Mouse (Mus musculus): ENCODE results near the gene Cbx7. TPM values are rescaled to one million over a fixed set of nuclear protein-coding genes. Genes with fewer than 3 reads are reported as not detected.
"Not testable (repeated sequence)": the region's sequence is repeated elsewhere in the genome, so short reads cannot be mapped to it uniquely, and the experiment has no call there.

The Cbx7 gene
- polyA plus RNA-seq, 1 experiment from 2014 or later, result 1.3 TPM

GRCm38 (mm10) chr15:79911339-79911738 lies 59.6 kb downstream of the Cbx7 start:
- Histone ChIP-seq H3K4me1 (ENCODE audit: control insufficient read depth, insufficient read depth, low read length) (no peaks in the 10 kb centered on the region), H3K4me2 (ENCODE audit: low read depth, low read length) (no peak overlapping the region), H3K9ac (replicated peaks; ENCODE audit: low read length) (no peak overlapping the region), H3K36me3 (replicated peaks; ENCODE audit: control insufficient read depth, insufficient read depth, low read depth, low read length) (no peaks in the 10 kb centered on the region), H3K4me3 (ENCODE audit: low read depth, low read length) (no peak overlapping the region), H3K27ac (replicated peaks; ENCODE audit: low read depth, low read length) (no peak overlapping the region), H3K27me3 (ENCODE audit: control insufficient read depth, insufficient read depth, low read length) (no peaks in the 10 kb centered on the region), H3K9me3 (replicated peaks; ENCODE audit: control insufficient read depth, low read length) (no peaks in the 10 kb centered on the region)
- WGBS, result 88% methylated on average over 8 of the region's 8 CpGs
- ATAC-seq (replicated peaks; ENCODE audit: insufficient number of reproducible peaks, low FRiP score, low TSS enrichment, low read depth) (no peak), DNase-seq (ENCODE audit: low spot score) (no peak)

GRCm38 (mm10) chr15:79910812-79911211 lies 60.1 kb downstream of the Cbx7 start:
- 69% methylated on average over 1 of the region's 1 CpGs for WGBS
- DNase-seq (ENCODE audit: low spot score); H3K27ac ChIP-seq (replicated peaks; ENCODE audit: low read depth, low read length); H3K4me3 ChIP-seq (ENCODE audit: low read depth, low read length); H3K36me3 ChIP-seq (replicated peaks; ENCODE audit: control insufficient read depth, insufficient read depth, low read depth, low read length); H3K9me3 ChIP-seq (replicated peaks; ENCODE audit: control insufficient read depth, low read length); H3K27me3 ChIP-seq (ENCODE audit: control insufficient read depth, insufficient read depth, low read length); ATAC-seq (replicated peaks; ENCODE audit: insufficient number of reproducible peaks, low FRiP score, low TSS enrichment, low read depth); H3K4me1 ChIP-seq (ENCODE audit: control insufficient read depth, insufficient read depth, low read length); H3K9ac ChIP-seq (replicated peaks; ENCODE audit: low read length); H3K4me2 ChIP-seq (ENCODE audit: low read depth, low read length): not testable (repeated sequence)

DNA sequence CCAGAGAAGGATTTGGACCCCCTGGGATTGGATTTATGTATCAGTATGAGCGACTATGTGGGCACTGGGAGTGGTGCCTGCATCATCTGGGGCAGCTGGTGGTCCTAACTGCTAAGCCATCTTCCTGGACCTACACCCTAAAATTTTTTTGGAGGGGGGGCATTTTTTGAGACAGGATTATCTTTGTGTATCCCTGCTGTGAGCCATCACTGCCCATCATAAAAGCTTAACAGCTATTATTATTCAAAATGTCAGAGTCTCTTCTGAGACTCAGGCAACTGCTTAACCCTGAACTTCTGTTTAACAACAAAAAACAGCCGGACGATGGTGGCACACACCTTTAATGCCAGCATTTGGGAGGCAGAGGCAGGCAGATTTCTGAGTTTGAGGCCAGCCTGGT lies 61.9 kb downstream of the Cbx7 start:
- not testable (repeated sequence) for H3K9me3 ChIP-seq (replicated peaks; ENCODE audit: control insufficient read depth, low read length); H3K4me2 ChIP-seq (ENCODE audit: low read depth, low read length); H3K27ac ChIP-seq (replicated peaks; ENCODE audit: low read depth, low read length); H3K36me3 ChIP-seq (replicated peaks; ENCODE audit: control insufficient read depth, insufficient read depth, low read depth, low read length); ATAC-seq (replicated peaks; ENCODE audit: insufficient number of reproducible peaks, low FRiP score, low TSS enrichment, low read depth); H3K4me1 ChIP-seq (ENCODE audit: control insufficient read depth, insufficient read depth, low read length); H3K4me3 ChIP-seq (ENCODE audit: low read depth, low read length); DNase-seq (ENCODE audit: low spot score); H3K9ac ChIP-seq (replicated peaks; ENCODE audit: low read length); H3K27me3 ChIP-seq (ENCODE audit: control insufficient read depth, insufficient read depth, low read length)
- WGBS, result 90% methylated on average over 3 of the region's 3 CpGs

DNA sequence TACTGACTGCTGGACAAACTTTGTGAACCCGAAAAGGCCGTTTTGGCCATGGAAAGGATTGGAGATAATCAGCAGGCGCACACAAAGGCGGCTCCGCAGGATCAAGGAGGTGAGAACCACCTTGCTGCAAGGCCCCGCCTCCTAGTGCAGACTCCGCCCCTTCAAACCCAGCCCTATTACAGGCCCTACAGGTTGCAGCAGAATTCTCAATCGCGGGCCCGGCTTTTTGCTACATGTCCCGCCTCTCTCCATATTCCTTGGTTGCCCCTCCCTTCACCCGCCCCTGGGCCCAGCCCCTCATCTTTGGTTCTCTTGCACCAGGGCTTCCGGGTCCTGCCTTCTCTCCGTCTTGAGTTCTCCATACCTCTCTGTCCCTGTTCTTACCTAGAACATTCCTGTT lies 64.1 kb downstream of the Cbx7 start:
- no peak overlapping the region for H3K4me3 ChIP-seq (ENCODE audit: low read depth, low read length)
- H3K27me3 ChIP-seq (ENCODE audit: control insufficient read depth, insufficient read depth, low read length), result no peaks in the 10 kb centered on the region
- WGBS, result 46% methylated on average over 14 of the region's 14 CpGs
- no peak for ATAC-seq (replicated peaks; ENCODE audit: insufficient number of reproducible peaks, low FRiP score, low TSS enrichment, low read depth)
- H3K4me1 ChIP-seq (ENCODE audit: control insufficient read depth, insufficient read depth, low read length), result no peaks in the 10 kb centered on the region
- H3K4me2 ChIP-seq (ENCODE audit: low read depth, low read length), result no peak overlapping the region
- no peak for DNase-seq (ENCODE audit: low spot score)
- no peaks in the 10 kb centered on the region for H3K9me3 ChIP-seq (replicated peaks; ENCODE audit: control insufficient read depth, low read length)
- H3K9ac ChIP-seq (replicated peaks; ENCODE audit: low read length), result no peak overlapping the region
- no peak overlapping the region for H3K27ac ChIP-seq (replicated peaks; ENCODE audit: low read depth, low read length)
- no peaks in the 10 kb centered on the region for H3K36me3 ChIP-seq (replicated peaks; ENCODE audit: control insufficient read depth, insufficient read depth, low read depth, low read length)

GRCm38 (mm10) chr15:79905211-79905610 lies 65.7 kb downstream of the Cbx7 start:
- WGBS, result 76% methylated on average over 12 of the region's 12 CpGs
- H3K36me3 ChIP-seq (replicated peaks; ENCODE audit: control insufficient read depth, insufficient read depth, low read depth, low read length), result no peaks in the 10 kb centered on the region
- no peak overlapping the region for H3K9ac ChIP-seq (replicated peaks; ENCODE audit: low read length)
- no peaks in the 10 kb centered on the region for H3K27me3 ChIP-seq (ENCODE audit: control insufficient read depth, insufficient read depth, low read length)
- no peaks in the 10 kb centered on the region for H3K4me1 ChIP-seq (ENCODE audit: control insufficient read depth, insufficient read depth, low read length)
- no peak for ATAC-seq (replicated peaks; ENCODE audit: insufficient number of reproducible peaks, low FRiP score, low TSS enrichment, low read depth)
- no peaks in the 10 kb centered on the region for H3K9me3 ChIP-seq (replicated peaks; ENCODE audit: control insufficient read depth, low read length)
- no peak overlapping the region for H3K4me2 ChIP-seq (ENCODE audit: low read depth, low read length)
- DNase-seq (ENCODE audit: low spot score), result no peak
- no peak overlapping the region for H3K4me3 ChIP-seq (ENCODE audit: low read depth, low read length)
- no peak overlapping the region for H3K27ac ChIP-seq (replicated peaks; ENCODE audit: low read depth, low read length)

- WGBS, result 84% methylated on average over 11 of the region's 11 CpGs
- not testable (repeated sequence) for ATAC-seq (replicated peaks; ENCODE audit: insufficient number of reproducible peaks, low FRiP score, low TSS enrichment, low read depth); H3K4me2 ChIP-seq (ENCODE audit: low read depth, low read length); H3K4me1 ChIP-seq (ENCODE audit: control insufficient read depth, insufficient read depth, low read length); H3K36me3 ChIP-seq (replicated peaks; ENCODE audit: control insufficient read depth, insufficient read depth, low read depth, low read length); DNase-seq (ENCODE audit: low spot score); H3K27ac ChIP-seq (replicated peaks; ENCODE audit: low read depth, low read length); H3K4me3 ChIP-seq (ENCODE audit: low read depth, low read length); H3K9ac ChIP-seq (replicated peaks; ENCODE audit: low read length); H3K27me3 ChIP-seq (ENCODE audit: control insufficient read depth, insufficient read depth, low read length); H3K9me3 ChIP-seq (replicated peaks; ENCODE audit: control insufficient read depth, low read length)
Measured at GRCm38 (mm10) chr15:79904678-79905077, 66.2 kb downstream of the Cbx7 start.

DNA sequence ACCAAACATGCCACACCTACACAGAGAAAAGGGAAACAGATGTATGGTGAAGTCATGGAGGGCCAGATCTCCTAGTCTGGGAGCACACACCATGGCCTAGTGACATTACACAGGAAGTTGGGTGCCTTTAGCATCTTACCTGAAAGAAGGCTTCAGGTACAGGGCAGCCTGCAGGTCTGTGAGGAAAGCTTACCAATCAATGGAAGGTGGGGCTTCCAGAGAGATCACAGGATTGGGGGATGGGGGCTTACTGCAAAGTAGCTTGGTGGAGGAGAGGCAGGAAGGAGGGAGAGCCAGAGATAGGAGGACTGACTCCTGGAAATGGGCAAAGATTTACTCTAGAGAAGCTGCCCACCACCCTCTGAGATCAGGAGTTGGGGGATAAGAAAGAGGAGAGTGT lies 67.0 kb downstream of the Cbx7 start:
- Histone ChIP-seq H3K36me3 (replicated peaks; ENCODE audit: control insufficient read depth, insufficient read depth, low read depth, low read length) (no peaks in the 10 kb centered on the region), H3K4me2 (ENCODE audit: low read depth, low read length) (no peak overlapping the region), H3K27me3 (ENCODE audit: control insufficient read depth, insufficient read depth, low read length) (no peaks in the 10 kb centered on the region), H3K4me3 (ENCODE audit: low read depth, low read length) (no peak overlapping the region), H3K27ac (replicated peaks; ENCODE audit: low read depth, low read length) (no peak overlapping the region), H3K9me3 (replicated peaks; ENCODE audit: control insufficient read depth, low read length) (no peaks in the 10 kb centered on the region), H3K9ac (replicated peaks; ENCODE audit: low read length) (no peak overlapping the region), H3K4me1 (ENCODE audit: control insufficient read depth, insufficient read depth, low read length) (no peaks in the 10 kb centered on the region)
- DNase-seq (ENCODE audit: low spot score) (no peak), ATAC-seq (replicated peaks; ENCODE audit: insufficient number of reproducible peaks, low FRiP score, low TSS enrichment, low read depth) (no peak)

GRCm38 (mm10) chr15:79903081-79903480 lies 67.8 kb downstream of the Cbx7 start:
- not testable (repeated sequence) for H3K4me2 ChIP-seq (ENCODE audit: low read depth, low read length)

More at GRCm38 (mm10) chr15:79903081-79903480, 67.8 kb downstream of the Cbx7 start:
- not testable (repeated sequence) for H3K9ac ChIP-seq (replicated peaks; ENCODE audit: low read length); H3K27me3 ChIP-seq (ENCODE audit: control insufficient read depth, insufficient read depth, low read length); H3K36me3 ChIP-seq (replicated peaks; ENCODE audit: control insufficient read depth, insufficient read depth, low read depth, low read length); H3K27ac ChIP-seq (replicated peaks; ENCODE audit: low read depth, low read length); H3K4me1 ChIP-seq (ENCODE audit: control insufficient read depth, insufficient read depth, low read length); ATAC-seq (replicated peaks; ENCODE audit: insufficient number of reproducible peaks, low FRiP score, low TSS enrichment, low read depth); DNase-seq (ENCODE audit: low spot score); H3K4me3 ChIP-seq (ENCODE audit: low read depth, low read length); H3K9me3 ChIP-seq (replicated peaks; ENCODE audit: control insufficient read depth, low read length)
- WGBS, result 94% methylated on average over 8 of the region's 8 CpGs
